Mouse (Mus musculus): ENCODE measurements around the gene Evi5l. TPM values are rescaled to one million over a fixed set of nuclear protein-coding genes. Genes with fewer than 3 reads are reported as not detected.

The Evi5l gene
- 28.6 TPM for polyA plus RNA-seq (2014; fragmentation: Illumina TruSeq; extraction: RNeasy Lipid Tissue Mini Kit (QIAGEN cat#74804); ENCODE audit: low read depth, low replicate concordance)

GRCm38 (mm10) chr8:4165852-4166751 lies at the start of gene Evi5l:
TSS of gene Evi5l (plus strand) at chr8:4166567.

GRCm38 (mm10) chr8:4133798-4134197 lies 32.6 kb upstream of the Evi5l start, which contains the start of gene Cd209g:
TSS of gene Cd209g (plus strand) at chr8:4134098.

GRCm38 (mm10) chr8:4216791-4217621 lies 50.6 kb downstream of the Evi5l start, which contains the start of gene Prr36:
TSS of gene Prr36 (minus strand) at chr8:4217459.

GRCm38 (mm10) chr8:4226739-4227347 lies 60.5 kb downstream of the Evi5l start, which contains the start of gene Lrrc8e:
TSS of gene Lrrc8e (plus strand) at chr8:4226827.

DNA sequence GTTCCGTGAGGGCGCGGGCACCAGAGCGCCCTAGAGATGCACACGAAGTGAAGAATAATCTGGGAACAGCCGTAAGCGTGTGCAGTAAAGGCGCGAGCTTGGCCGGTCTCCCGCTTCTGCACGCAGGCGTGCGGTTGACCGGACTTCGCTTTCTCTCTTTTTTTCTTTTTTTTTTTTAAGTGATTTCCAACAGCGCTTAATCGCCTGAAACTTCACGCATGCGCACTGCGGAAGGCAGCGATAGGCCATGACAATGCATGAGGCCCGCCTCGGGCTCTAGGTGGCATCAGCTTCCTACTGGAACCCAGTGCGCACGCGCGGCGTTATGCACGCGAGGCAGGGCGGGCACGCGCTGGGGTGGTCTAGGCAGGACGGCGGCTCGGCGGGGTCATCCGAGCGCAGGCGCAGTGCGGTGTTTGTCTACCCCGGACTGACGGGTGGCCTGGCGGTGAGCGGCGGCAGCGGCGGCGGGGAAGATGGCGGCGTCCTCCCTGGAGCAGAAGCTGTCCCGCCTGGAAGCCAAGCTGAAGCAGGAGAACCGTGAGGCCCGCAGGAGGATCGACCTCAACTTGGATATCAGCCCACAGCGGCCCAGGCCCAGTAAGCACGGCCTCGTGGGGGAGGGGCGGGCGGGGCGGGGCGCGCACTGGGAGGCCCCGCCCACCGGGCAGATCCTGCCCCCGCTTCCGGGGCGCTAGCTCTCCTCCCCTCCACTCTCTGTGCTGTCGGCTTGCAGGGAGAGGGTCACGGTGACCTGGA lies 72.2 kb downstream of the Evi5l start, which contains the start of the genes Map2k7 and Gm49320:
Map2k7 (plus strand) TSS at position 307 of the 759 bp plus-strand sequence.
Gm49320 (plus strand) TSS at position 432 of the 759 bp plus-strand sequence.

GRCm38 (mm10) chr8:4247951-4248540 lies 81.7 kb downstream of the Evi5l start, which contains the start of gene Tgfbr3l:
TSS of gene Tgfbr3l (plus strand) at chr8:4248214.

GRCm38 (mm10) chr8:4252934-4253841 lies 86.8 kb downstream of the Evi5l start, which contains the start of gene Snapc2:
TSS of gene Snapc2 (plus strand) at chr8:4253080.

GRCm38 (mm10) chr8:4259125-4259804 lies 92.9 kb downstream of the Evi5l start, which contains the start of gene Ctxn1:
TSS of gene Ctxn1 (minus strand) at chr8:4259274.

Other genes starting within 250 kb of the Evi5l start
- 8.2 TPM for gene Cd209b, start 239.7 kb upstream of the Evi5l start, polyA plus RNA-seq (2014; fragmentation: Illumina TruSeq; extraction: RNeasy Lipid Tissue Mini Kit (QIAGEN cat#74804); ENCODE audit: low read depth, low replicate concordance)
- 2.0 TPM for gene Cd209c, start 211.8 kb upstream of the Evi5l start, polyA plus RNA-seq (2014; fragmentation: Illumina TruSeq; extraction: RNeasy Lipid Tissue Mini Kit (QIAGEN cat#74804); ENCODE audit: low read depth, low replicate concordance)
- gene Cd209f, start 60.7 kb upstream of the Evi5l start, polyA plus RNA-seq (2014; fragmentation: Illumina TruSeq; extraction: RNeasy Lipid Tissue Mini Kit (QIAGEN cat#74804); ENCODE audit: low read depth, low replicate concordance) = 46.3 TPM
- 17.3 TPM for gene Cd209g, start 32.5 kb upstream of the Evi5l start, polyA plus RNA-seq (2014; fragmentation: Illumina TruSeq; extraction: RNeasy Lipid Tissue Mini Kit (QIAGEN cat#74804); ENCODE audit: low read depth, low replicate concordance)
- 0.19 TPM for gene Prr36, start 50.9 kb downstream of the Evi5l start, polyA plus RNA-seq (2014; fragmentation: Illumina TruSeq; extraction: RNeasy Lipid Tissue Mini Kit (QIAGEN cat#74804); ENCODE audit: low read depth, low replicate concordance)
- 5.9 TPM for gene Lrrc8e, start 60.3 kb downstream of the Evi5l start, polyA plus RNA-seq (2014; fragmentation: Illumina TruSeq; extraction: RNeasy Lipid Tissue Mini Kit (QIAGEN cat#74804); ENCODE audit: low read depth, low replicate concordance)
- 47.0 TPM for gene Map2k7, start 72.2 kb downstream of the Evi5l start, polyA plus RNA-seq (2014; fragmentation: Illumina TruSeq; extraction: RNeasy Lipid Tissue Mini Kit (QIAGEN cat#74804); ENCODE audit: low read depth, low replicate concordance)
- 2.6 TPM for gene Gm49320, start 72.3 kb downstream of the Evi5l start, polyA plus RNA-seq (2014; fragmentation: Illumina TruSeq; extraction: RNeasy Lipid Tissue Mini Kit (QIAGEN cat#74804); ENCODE audit: low read depth, low replicate concordance)
- gene Tgfbr3l, start 81.6 kb downstream of the Evi5l start, polyA plus RNA-seq (2014; fragmentation: Illumina TruSeq; extraction: RNeasy Lipid Tissue Mini Kit (QIAGEN cat#74804); ENCODE audit: low read depth, low replicate concordance) = 12.5 TPM
- gene Snapc2, start 86.5 kb downstream of the Evi5l start, polyA plus RNA-seq (2014; fragmentation: Illumina TruSeq; extraction: RNeasy Lipid Tissue Mini Kit (QIAGEN cat#74804); ENCODE audit: low read depth, low replicate concordance) = 31.7 TPM
- 21.8 TPM for gene Ctxn1, start 92.7 kb downstream of the Evi5l start, polyA plus RNA-seq (2014; fragmentation: Illumina TruSeq; extraction: RNeasy Lipid Tissue Mini Kit (QIAGEN cat#74804); ENCODE audit: low read depth, low replicate concordance)
- gene Timm44, start 109.3 kb downstream of the Evi5l start, polyA plus RNA-seq (2014; fragmentation: Illumina TruSeq; extraction: RNeasy Lipid Tissue Mini Kit (QIAGEN cat#74804); ENCODE audit: low read depth, low replicate concordance) = 50.4 TPM
- 11.1 TPM for gene Ccl25, start 158.6 kb downstream of the Evi5l start, polyA plus RNA-seq (2014; fragmentation: Illumina TruSeq; extraction: RNeasy Lipid Tissue Mini Kit (QIAGEN cat#74804); ENCODE audit: low read depth, low replicate concordance)
- gene Elavl1, start 158.8 kb downstream of the Evi5l start, polyA plus RNA-seq (2014; fragmentation: Illumina TruSeq; extraction: RNeasy Lipid Tissue Mini Kit (QIAGEN cat#74804); ENCODE audit: low read depth, low replicate concordance) = 31.8 TPM